13 mouse cellular contexts compared by ENCODE assay signal in the genomic region with DNA sequence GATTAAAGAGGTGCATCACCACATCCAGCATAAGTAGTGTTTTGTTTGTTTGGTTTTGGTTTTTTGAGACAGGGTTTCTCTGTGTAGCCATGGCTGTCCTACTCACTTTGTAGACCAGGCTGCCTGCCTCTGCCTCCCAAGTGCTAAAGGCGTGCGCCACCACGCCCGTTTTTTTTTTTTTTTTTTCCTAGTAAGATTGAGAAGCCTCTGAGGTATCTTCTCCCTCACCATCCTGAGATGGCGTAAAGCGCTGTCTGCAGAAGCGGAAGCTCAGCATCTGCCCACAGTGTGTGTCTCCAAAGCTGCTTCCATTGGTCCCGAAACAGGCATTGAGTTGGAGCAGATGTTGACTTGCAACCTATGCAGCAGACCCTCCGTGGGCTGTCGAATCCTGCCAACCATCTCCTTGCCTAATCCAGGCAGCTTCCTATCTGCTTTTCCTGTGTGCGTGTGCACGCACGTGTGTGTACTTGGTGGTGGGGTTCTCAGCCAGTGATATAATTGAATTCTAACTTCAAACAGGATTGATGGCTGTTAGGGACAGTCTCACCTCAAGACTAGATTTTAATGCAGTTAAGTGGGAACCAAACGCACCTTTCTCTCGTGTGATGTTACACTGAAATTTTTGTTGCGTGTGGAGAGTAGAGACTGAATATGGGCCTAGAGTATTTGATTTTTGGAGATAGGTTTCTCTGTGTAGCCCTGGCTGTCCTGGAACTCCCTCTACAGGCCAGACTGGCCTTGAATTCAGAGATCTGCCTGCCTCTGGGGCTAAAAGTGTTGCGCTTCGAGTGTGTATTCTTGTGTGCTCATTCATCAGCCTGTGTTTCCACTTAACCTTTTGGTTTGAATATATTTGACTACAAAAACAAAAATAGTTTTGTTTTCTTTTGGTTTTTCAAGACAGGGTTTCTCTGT. TPM values are rescaled to one million over a fixed set of nuclear protein-coding genes. Genes with fewer than 3 reads are reported as not detected.
A peak's percentile ranks its signal among the peaks of the same experiment; 100 is the strongest.
DNase-seq lines count a peak whose midpoint lies in the region; ATAC-seq lines count a peak whose summit lies in the region.
"Had no signal": no experiment of that assay in that cellular context is flagged by ENCODE, and none has a peak within 500 bp of the region (broad histone marks: within the 10 kb centered on the region; RNA-seq: fewer than 3 reads in every experiment).

No protein-coding gene starts in this region.

- peaks cover 28% of the 10 kb centered on the region for H3K36me3 ChIP-seq in hindbrain, embryonic 14.5 days (replicated peaks; ENCODE audit: control insufficient read depth, insufficient read depth)
- peaks cover 4% of the 10 kb centered on the region; the same call in 1 of the 2 replicates for H3K36me3 ChIP-seq in hindbrain, embryonic 11.5 days (ENCODE audit: control insufficient read depth, insufficient read depth, low read length)
- H3K36me3 ChIP-seq in liver, embryonic 12.5 days, result peaks cover 37% of the 10 kb centered on the region

- ATAC-seq in hindbrain, embryonic 14.5 days (ENCODE audit: low FRiP score), result 0 out of 2 replicates have a peak, but pooled peaks have one; percentile 46
- no peak for ATAC-seq in hindbrain, embryonic 11.5 days (ENCODE audit: low FRiP score)
- ATAC-seq in liver, embryonic 12.5 days, result 0 out of 2 replicates have a peak, but pooled peaks have one; percentile 8
- ATAC-seq: inflammation-experienced regulatory T-cells, adult 6 months had no signal

- H3K4me1 ChIP-seq in hindbrain, embryonic 14.5 days (replicated peaks; ENCODE audit: control insufficient read depth, insufficient read depth, low read length), result no peaks in the 10 kb centered on the region
- H3K4me1 ChIP-seq in hindbrain, embryonic 11.5 days (replicated peaks; ENCODE audit: control insufficient read depth, insufficient read depth, low read length), result no peaks in the 10 kb centered on the region
- peaks cover 22% of the 10 kb centered on the region for H3K4me1 ChIP-seq in liver, embryonic 12.5 days

- H3K27ac ChIP-seq in hindbrain, embryonic 14.5 days, result no peak overlapping the region
- H3K27ac ChIP-seq in hindbrain, embryonic 11.5 days (ENCODE audit: low read depth, low read length), result no peak overlapping the region
- H3K27ac ChIP-seq in liver, embryonic 12.5 days, result 0 out of 2 replicates have a peak overlapping the region, but pooled peaks have one; percentile 6
- H3K27ac ChIP-seq: macrophage had no signal

- no peak overlapping the region for H3K4me3 ChIP-seq in hindbrain, embryonic 14.5 days (replicated peaks; ENCODE audit: low read length)
- H3K4me3 ChIP-seq in hindbrain, embryonic 11.5 days (ENCODE audit: low read depth, low read length), result no peak overlapping the region
- no peak overlapping the region for H3K4me3 ChIP-seq in liver, embryonic 12.5 days

- WGBS in hindbrain, embryonic 14.5 days, result 78% methylated on average over 18 of the region's 18 CpGs
- 77% methylated on average over 18 of the region's 18 CpGs for WGBS in hindbrain, embryonic 11.5 days
- 45% methylated on average over 18 of the region's 18 CpGs for WGBS in liver, embryonic 12.5 days (ENCODE audit: insufficient replicate concordance)

- no peaks in the 10 kb centered on the region for H3K9me3 ChIP-seq in hindbrain, embryonic 14.5 days (ENCODE audit: control insufficient read depth, low read length)
- H3K9me3 ChIP-seq in hindbrain, embryonic 11.5 days (ENCODE audit: control insufficient read depth, low read length), result no peaks in the 10 kb centered on the region
- no peaks in the 10 kb centered on the region for H3K9me3 ChIP-seq in liver, embryonic 12.5 days (replicated peaks)

- DNase-seq in hindbrain, embryonic 14.5 days (ENCODE audit: low spot score), result no peak
- no peak for DNase-seq in hindbrain, embryonic 11.5 days (ENCODE audit: low spot score)
- peak; percentile 60 for DNase-seq in A20 (ENCODE audit: low read depth, low spot score)
- DNase-seq in R1 (ENCODE audit: low read depth, low spot score), result peak; percentile 65
- DNase-seq in retina, embryonic 14.5 days (ENCODE audit: low spot score), result no peak
- DNase-seq in gastrocnemius, postnatal 25 days, result no peak
- DNase-seq in embryo, embryonic 10.5 days (ENCODE audit: low spot score), result no peak
- DNase-seq: adrenal gland, adult 2 months; heart, adult 18-20 months; left cerebral cortex, postnatal 4 days had no signal

- H3K4me2 ChIP-seq in hindbrain, embryonic 14.5 days (replicated peaks), result no peak overlapping the region
- no peak overlapping the region for H3K4me2 ChIP-seq in hindbrain, embryonic 11.5 days (replicated peaks; ENCODE audit: low read depth, low read length)
- no peak overlapping the region for H3K4me2 ChIP-seq in liver, embryonic 12.5 days

- H3K27me3 ChIP-seq in hindbrain, embryonic 14.5 days (ENCODE audit: control insufficient read depth, insufficient read depth, low read length), result no peaks in the 10 kb centered on the region
- no peaks in the 10 kb centered on the region for H3K27me3 ChIP-seq in hindbrain, embryonic 11.5 days (ENCODE audit: control insufficient read depth, insufficient read depth, low read length)
- H3K27me3 ChIP-seq in liver, embryonic 12.5 days (replicated peaks), result no peaks in the 10 kb centered on the region

- no peak overlapping the region for H3K9ac ChIP-seq in hindbrain, embryonic 14.5 days
- no peak overlapping the region for H3K9ac ChIP-seq in hindbrain, embryonic 11.5 days (ENCODE audit: low read depth, low read length)
- H3K9ac ChIP-seq in liver, embryonic 12.5 days, result no peak overlapping the region

RNA-seq across cellular contexts. Expression of a gene that starts 19.7 kb away (rescaled TPM):
- 626 and 634 TPM in 2 replicates for polyA plus RNA-seq in hindbrain, embryonic 14.5 days (2014; fragmentation: Nextera tagmentation; extraction: Ambion mirVana)
- polyA plus RNA-seq in hindbrain, embryonic 11.5 days (2014; fragmentation: Nextera tagmentation; extraction: Ambion mirVana), result 426 and 455 TPM in 2 replicates
- polyA plus RNA-seq in liver, embryonic 12.5 days (2016; fragmentation: Nextera tagmentation; extraction: Ambion mirVana), result 282 and 297 TPM in 2 replicates
- total RNA-seq in gastrocnemius, postnatal 25 days (2021), result 1,000 to 10,000 TPM; 1,149 to 1,195 TPM

RNA-seq across cellular contexts. Expression of a gene that starts 37.5 kb away (rescaled TPM):
- 111 and 115 TPM in 2 replicates for polyA plus RNA-seq in hindbrain, embryonic 14.5 days (2014; fragmentation: Nextera tagmentation; extraction: Ambion mirVana)
- polyA plus RNA-seq in hindbrain, embryonic 11.5 days (2014; fragmentation: Nextera tagmentation; extraction: Ambion mirVana), result 312 and 320 TPM in 2 replicates
- polyA plus RNA-seq in liver, embryonic 12.5 days (2016; fragmentation: Nextera tagmentation; extraction: Ambion mirVana), result 215 and 229 TPM in 2 replicates
- 10 to 100 TPM; 43.5 to 46.7 TPM for total RNA-seq in gastrocnemius, postnatal 25 days (2021)

Comparison
In these comparisons a context has a peak if more than half of its experiments do, and no peak if none do; other contexts are left out.
1. DNase-seq: peak in A20 (single experiment) and R1 (single experiment); none in hindbrain, embryonic 14.5 days (single experiment), hindbrain, embryonic 11.5 days (single experiment), retina, embryonic 14.5 days (single experiment), gastrocnemius, postnatal 25 days (single experiment) and embryo, embryonic 10.5 days (single experiment).